Mouse (Mus musculus) midbrain, embryonic 16.5 days (tissue): ENCODE measurements around the gene Tlr13. TPM values are rescaled to one million over a fixed set of nuclear protein-coding genes. Genes with fewer than 3 reads are reported as not detected.
"Not testable (repeated sequence)": the region's sequence is repeated elsewhere in the genome, so short reads cannot be mapped to it uniquely, and the experiment has no call there.

Source experiments
- ATAC-seq: fragments of 200-750 bp; cut with Nextera tagmentation; 2 replicates; pipeline ENCODE4 v1.8.0; 2017; ENCODE audit warnings: moderate TSS enrichment
- H3K27ac ChIP-seq: fragments of 300-500 bp; sonication (generic); 2 replicates; pipeline ENCODE4 v1.5.1; 2014; ENCODE audit warnings: mild to moderate bottlenecking, low read length, mixed read lengths
- H3K27me3 ChIP-seq: fragments of 300-500 bp; sonication (generic); 2 replicates; pipeline ENCODE4 v1.6.1; 2014; ENCODE audit warnings: low read depth, low read length, mixed read lengths; ENCODE audit not compliant: control insufficient read depth, insufficient read depth
- H3K36me3 ChIP-seq: fragments of 300-500 bp; sonication (generic); 2 replicates; pipeline ENCODE4 v1.6.1; 2014; ENCODE audit warnings: mild to moderate bottlenecking, low read length, moderate library complexity, mixed read lengths; ENCODE audit not compliant: control insufficient read depth, insufficient read depth
- H3K4me1 ChIP-seq: fragments of 300-500 bp; sonication (generic); 2 replicates; pipeline ENCODE4 v1.6.1; 2014; ENCODE audit warnings: mild to moderate bottlenecking, low read length, mixed read lengths; ENCODE audit not compliant: control insufficient read depth, insufficient read depth
- H3K4me2 ChIP-seq: fragments of 300-500 bp; sonication (generic); 2 replicates; pipeline ENCODE4 v1.6.1; 2014; ENCODE audit warnings: mild to moderate bottlenecking, low read length, mixed read lengths
- H3K4me3 ChIP-seq: fragments of 300-500 bp; sonication (generic); 2 replicates; pipeline ENCODE4 v1.5.1; 2014; ENCODE audit warnings: low read depth, mild to moderate bottlenecking, low read length, moderate library complexity, mixed read lengths
- H3K9ac ChIP-seq: fragments of 300-500 bp; sonication (generic); 2 replicates; pipeline ENCODE4 v1.6.1; 2014; ENCODE audit warnings: low read depth, low read length, mixed read lengths
- H3K9me3 ChIP-seq: fragments of 300-500 bp; sonication (generic); replicated peaks from 2 replicates; pipeline ENCODE4 v1.6.1; 2014; ENCODE audit warnings: mild to moderate bottlenecking, low read length, mixed read lengths; ENCODE audit not compliant: control insufficient read depth, poor library complexity, severe bottlenecking
- WGBS: fragments of 180-500 bp; shearing (Covaris S2); extraction: QIAGEN DNeasy Blood & Tissue Kit; methylation state at CpG from one replicate; pipeline ENCODE4 v1.1.7; 2014; 5-methylcytosine and 5-hydroxymethylcytosine counted together
- polyA plus RNA-seq: library from polyadenylated mRNA; unstranded; fragments of >200 nt; fragmentation: Nextera tagmentation; extraction: Ambion mirVana; gene quantifications from 2 replicates; pipeline ENCODE4 v1.2.1, GENCODE M21; 2015

Gene Tlr13
- polyA plus RNA-seq, 1 experiment from 2014 or later: 0.19 TPM

- no peak for ATAC-seq
- Histone ChIP-seq H3K9ac (no peak overlapping the region), H3K4me1 (peaks cover 15% of the 10 kb centered on the region), H3K4me3 (no peak overlapping the region), H3K27ac (no peak overlapping the region), H3K36me3 (no peaks in the 10 kb centered on the region), H3K4me2 (peak overlapping the region; percentile 23; the same call in 1 of the 2 replicates), H3K9me3 (no peaks in the 10 kb centered on the region), H3K27me3 (no peaks in the 10 kb centered on the region)
- 26% methylated on average over 4 of the region's 4 CpGs for WGBS
Measured at GRCm38 (mm10) chrX:106190091-106190490, 47.1 kb downstream of the Tlr13 start.

- not testable (repeated sequence) for H3K4me3 ChIP-seq, H3K27me3 ChIP-seq, ATAC-seq, H3K4me1 ChIP-seq, H3K4me2 ChIP-seq, H3K9me3 ChIP-seq, H3K36me3 ChIP-seq, H3K9ac ChIP-seq, H3K27ac ChIP-seq
- 90% methylated on average over 6 of the region's 6 CpGs for WGBS
Measured at GRCm38 (mm10) chrX:106194361-106194760, 51.4 kb downstream of the Tlr13 start.

- no peak for ATAC-seq
- 63% methylated on average over 5 of the region's 5 CpGs for WGBS
Measured at GRCm38 (mm10) chrX:106197308-106197707, 54.3 kb downstream of the Tlr13 start.

GRCm38 (mm10) chrX:106198904-106199303, 55.9 kb downstream of the Tlr13 start:
- H3K27me3 ChIP-seq: no peaks in the 10 kb centered on the region
- no peaks in the 10 kb centered on the region for H3K4me1 ChIP-seq
- H3K9me3 ChIP-seq: no peaks in the 10 kb centered on the region
- H3K9ac ChIP-seq: no peak overlapping the region
- H3K4me2 ChIP-seq: no peak overlapping the region
- 83% methylated on average over 5 of the region's 5 CpGs for WGBS
- H3K4me3 ChIP-seq: no peak overlapping the region
- no peak overlapping the region for H3K27ac ChIP-seq
- ATAC-seq: no peak
- H3K36me3 ChIP-seq: no peaks in the 10 kb centered on the region

More at GRCm38 (mm10) chrX:106197308-106197707, 54.3 kb downstream of the Tlr13 start:
- no peak overlapping the region for H3K9ac ChIP-seq
- H3K4me2 ChIP-seq: no peak overlapping the region
- H3K27ac ChIP-seq: no peak overlapping the region
- H3K36me3 ChIP-seq: no peaks in the 10 kb centered on the region
- H3K27me3 ChIP-seq: no peaks in the 10 kb centered on the region
- no peaks in the 10 kb centered on the region for H3K4me1 ChIP-seq
- H3K9me3 ChIP-seq: no peaks in the 10 kb centered on the region
- H3K4me3 ChIP-seq: no peak overlapping the region

GRCm38 (mm10) chrX:106209100-106209499, 66.1 kb downstream of the Tlr13 start:
- no peaks in the 10 kb centered on the region for H3K9me3 ChIP-seq
- no peak overlapping the region for H3K4me3 ChIP-seq
- H3K27me3 ChIP-seq: no peaks in the 10 kb centered on the region
- H3K4me1 ChIP-seq: no peaks in the 10 kb centered on the region
- no peak overlapping the region for H3K9ac ChIP-seq
- H3K4me2 ChIP-seq: no peak overlapping the region
- no peaks in the 10 kb centered on the region for H3K36me3 ChIP-seq
- 89% methylated on average over 2 of the region's 2 CpGs for WGBS
- no peak overlapping the region for H3K27ac ChIP-seq
- no peak for ATAC-seq

Other genes starting within 250 kb of the Tlr13 start
- 262 and 297 TPM in 2 replicates for gene Atrx, start 213.8 kb upstream of the Tlr13 start, polyA plus RNA-seq
- 19.0 and 19.9 TPM in 2 replicates for gene Magt1, start 131.3 kb upstream of the Tlr13 start, polyA plus RNA-seq
- 344 and 380 TPM in 2 replicates for gene Cox7b, start 127.5 kb upstream of the Tlr13 start, polyA plus RNA-seq
- gene Atp7a, start 115.9 kb upstream of the Tlr13 start, polyA plus RNA-seq: 13.9 and 15.4 TPM in 2 replicates
- gene Pgk1, start 43.9 kb downstream of the Tlr13 start, polyA plus RNA-seq: 252 and 278 TPM in 2 replicates
- 19.2 and 20.0 TPM in 2 replicates for gene Taf9b, start 78.0 kb downstream of the Tlr13 start, polyA plus RNA-seq
- gene Fnd3c2, start 112.2 kb downstream of the Tlr13 start, polyA plus RNA-seq: not detected in 2 replicates